Mouse (Mus musculus) embryonic facial prominence, embryonic 11.5 days (tissue): ENCODE results near the gene Tst. TPM values are rescaled to one million over a fixed set of nuclear protein-coding genes. Genes with fewer than 3 reads are reported as not detected.

Experiments used
- ATAC-seq: fragments of 200-750 bp; cut with Nextera tagmentation; replicated peaks from 2 replicates; pipeline ENCODE4 v1.8.0; 2017; ENCODE audit warnings: low read depth; ENCODE audit not compliant: insufficient number of reproducible peaks, low FRiP score, low TSS enrichment
- DNase-seq: peaks from one replicate; pipeline ENCODE4 v3.0.0-alpha.2; 2015; ENCODE audit warnings: low spot score
- H3K27ac ChIP-seq: fragments of 300-500 bp; sonication (generic); replicated peaks from 2 replicates; pipeline ENCODE4 v1.5.1; 2014; ENCODE audit warnings: mild to moderate bottlenecking, low read depth, low read length, control low read depth
- H3K27me3 ChIP-seq: fragments of 300-500 bp; sonication (generic); 2 replicates; pipeline ENCODE4 v1.6.1; 2014; ENCODE audit warnings: mild to moderate bottlenecking, low read length, moderate library complexity, mixed read lengths; ENCODE audit not compliant: control insufficient read depth, insufficient read depth
- H3K36me3 ChIP-seq: fragments of 300-500 bp; sonication (generic); replicated peaks from 2 replicates; pipeline ENCODE4 v1.6.1; 2014; ENCODE audit warnings: low read depth, mild to moderate bottlenecking, low read length, moderate library complexity, mixed read lengths; ENCODE audit not compliant: control insufficient read depth, insufficient read depth
- H3K4me1 ChIP-seq: fragments of 300-500 bp; sonication (generic); 2 replicates; pipeline ENCODE4 v1.6.1; 2014; ENCODE audit warnings: low read length, mixed read lengths; ENCODE audit not compliant: control insufficient read depth, insufficient read depth
- H3K4me2 ChIP-seq: fragments of 300-500 bp; sonication (generic); 2 replicates; pipeline ENCODE4 v1.6.1; 2014; ENCODE audit warnings: low read depth, mild to moderate bottlenecking, control low read depth, low read length, moderate library complexity
- H3K4me3 ChIP-seq: fragments of 300-500 bp; sonication (generic); 2 replicates; pipeline ENCODE4 v1.5.1; 2014; ENCODE audit warnings: low read depth, low read length, control low read depth
- H3K9ac ChIP-seq: fragments of 300-500 bp; sonication (generic); replicated peaks from 2 replicates; pipeline ENCODE4 v1.6.1; 2014; ENCODE audit warnings: mild to moderate bottlenecking, control low read depth, low read length
- H3K9me3 ChIP-seq: fragments of 300-500 bp; sonication (generic); replicated peaks from 2 replicates; pipeline ENCODE4 v1.6.1; 2016; ENCODE audit warnings: mild to moderate bottlenecking, low read length, inconsistent platforms, mixed read lengths; ENCODE audit not compliant: control insufficient read depth
- WGBS: fragments of 180-500 bp; shearing (Covaris S2); extraction: QIAGEN DNeasy Blood & Tissue Kit; methylation state at CpG from one replicate; pipeline ENCODE4 v1.1.7; 2014; 5-methylcytosine and 5-hydroxymethylcytosine counted together
- polyA plus RNA-seq: library from polyadenylated mRNA; unstranded; fragments of >200 nt; fragmentation: Nextera tagmentation; extraction: Ambion mirVana; gene quantifications from 2 replicates; pipeline ENCODE4 v1.2.1, GENCODE M21; 2014

Gene Tst
- polyA plus RNA-seq, 1 experiment from 2014 or later, result 9.7 TPM

DNA sequence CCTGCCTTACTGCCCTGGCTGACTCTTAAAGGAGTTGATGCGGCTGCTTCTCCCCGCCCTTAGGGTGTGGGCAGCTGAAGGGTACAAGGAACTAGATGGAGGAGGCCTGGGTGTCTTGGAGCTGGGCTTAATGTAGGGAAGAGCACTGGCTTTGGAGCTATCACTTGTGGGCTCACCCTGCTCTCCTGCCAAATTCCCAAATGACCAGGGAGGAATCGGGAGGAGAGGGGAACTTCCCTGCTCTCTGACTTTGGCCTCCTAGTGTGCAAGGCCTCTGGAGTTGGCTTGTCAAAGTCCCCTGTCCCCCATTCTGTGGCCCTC lies 23.4 kb upstream of the Tst start:
- ATAC-seq (no peak; the same call in 1 of the 2 replicates), DNase-seq (no peak)
- H3K9me3 ChIP-seq, result no peaks in the 10 kb centered on the region
- no peaks in the 10 kb centered on the region; the same call in 1 of the 2 replicates for H3K36me3 ChIP-seq
- H3K27ac ChIP-seq, result no peak overlapping the region
- 4% methylated on average over 3 of the region's 3 CpGs for WGBS
- peak overlapping the region; percentile 59 for H3K4me2 ChIP-seq
- H3K4me1 ChIP-seq, result 0 out of 2 replicates have a peak, but pooled peaks cover 3% of the 10 kb centered on the region
- H3K27me3 ChIP-seq, result no peaks in the 10 kb centered on the region
- peak overlapping the region; percentile 89 for H3K9ac ChIP-seq
- H3K4me3 ChIP-seq, result peak overlapping the region; percentile 75

DNA sequence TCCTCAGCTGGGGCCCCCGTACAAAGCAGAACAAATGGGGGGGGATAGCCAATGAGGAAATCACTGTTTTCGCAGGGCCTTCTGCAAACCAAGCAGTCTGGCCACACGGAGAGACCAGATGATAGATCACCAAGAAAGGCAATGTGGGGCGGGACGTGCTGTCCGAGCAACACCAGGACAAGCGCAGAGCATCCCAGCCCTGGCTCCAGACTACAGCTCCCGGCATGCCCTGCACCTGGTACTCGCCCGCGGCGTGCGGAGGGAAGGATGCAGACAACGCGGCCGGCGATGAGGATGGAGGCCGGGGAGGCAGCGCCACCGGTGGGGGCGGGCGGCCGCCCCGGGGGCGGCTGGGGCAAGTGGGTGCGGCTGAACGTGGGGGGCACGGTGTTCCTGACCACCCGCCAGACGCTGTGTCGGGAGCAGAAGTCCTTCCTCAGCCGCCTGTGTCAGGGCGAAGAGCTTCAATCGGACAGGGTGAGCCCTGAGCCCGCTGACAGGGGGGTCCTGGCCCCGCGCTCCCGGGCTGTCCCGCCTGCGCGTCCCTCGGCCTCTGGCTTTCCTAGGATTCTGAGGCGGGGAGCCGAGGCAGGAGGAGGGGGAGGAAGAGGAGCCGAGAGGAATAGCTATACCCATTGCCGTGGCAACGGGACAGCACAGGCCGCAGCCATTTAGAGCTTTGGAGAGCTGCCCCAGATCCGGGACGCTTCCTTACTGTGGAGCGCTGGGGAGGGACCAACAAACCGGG lies 22.9 kb upstream of the Tst start, which contains the start of gene Kctd17:
Gene Kctd17 (plus strand): TSS at position 174 of the 748 bp plus-strand sequence.
- H3K9ac ChIP-seq, result peak within 1 kb of the TSS; percentile 89
- no peak within 1 kb of the TSS for H3K27ac ChIP-seq
- peak within 1 kb of the TSS; percentile 59 for H3K4me2 ChIP-seq
- WGBS, result 2% methylated on average over 48 of the region's 52 CpGs
- H3K4me1 ChIP-seq, result 0 out of 2 replicates have a peak, but pooled peaks cover 3% of the 10 kb centered on the region
- no peaks in the 10 kb centered on the region for H3K9me3 ChIP-seq
- H3K36me3 ChIP-seq, result no peaks in the 10 kb centered on the region; the same call in 1 of the 2 replicates
- peak within 1 kb of the TSS; percentile 75 for H3K4me3 ChIP-seq
- no peaks in the 10 kb centered on the region for H3K27me3 ChIP-seq
- DNase-seq (peak; percentile 83), ATAC-seq (peak; percentile 80)

DNA sequence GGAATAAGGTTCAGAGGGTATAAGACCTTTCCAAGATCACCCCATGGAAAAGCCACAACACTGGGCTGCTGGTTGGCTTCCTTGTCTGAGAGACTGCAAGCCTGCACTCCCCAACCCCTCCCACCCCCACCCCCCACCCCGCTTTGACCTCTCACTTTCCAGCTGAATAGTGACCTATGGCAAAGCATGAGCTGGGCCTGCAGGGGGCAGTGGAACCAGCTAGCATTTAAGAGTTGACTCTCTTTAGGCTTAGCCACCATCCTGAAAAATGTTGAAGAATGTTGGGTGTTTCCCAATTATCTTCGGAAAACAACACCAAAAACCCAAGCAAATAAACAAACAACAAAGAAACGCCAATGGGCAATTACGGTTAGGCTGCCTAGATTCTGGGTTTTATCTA lies 19.5 kb upstream of the Tst start:
- Histone ChIP-seq H3K9me3 (no peaks in the 10 kb centered on the region), H3K27ac (no peak overlapping the region), H3K4me2 (no peak overlapping the region), H3K9ac (no peak overlapping the region), H3K36me3 (no peaks in the 10 kb centered on the region), H3K27me3 (no peaks in the 10 kb centered on the region), H3K4me1 (0 out of 2 replicates have a peak, but pooled peaks cover 3% of the 10 kb centered on the region), H3K4me3 (no peak overlapping the region)
- 54% methylated on average over 4 of the region's 4 CpGs for WGBS
- ATAC-seq, result no peak
- no peak for DNase-seq

DNA sequence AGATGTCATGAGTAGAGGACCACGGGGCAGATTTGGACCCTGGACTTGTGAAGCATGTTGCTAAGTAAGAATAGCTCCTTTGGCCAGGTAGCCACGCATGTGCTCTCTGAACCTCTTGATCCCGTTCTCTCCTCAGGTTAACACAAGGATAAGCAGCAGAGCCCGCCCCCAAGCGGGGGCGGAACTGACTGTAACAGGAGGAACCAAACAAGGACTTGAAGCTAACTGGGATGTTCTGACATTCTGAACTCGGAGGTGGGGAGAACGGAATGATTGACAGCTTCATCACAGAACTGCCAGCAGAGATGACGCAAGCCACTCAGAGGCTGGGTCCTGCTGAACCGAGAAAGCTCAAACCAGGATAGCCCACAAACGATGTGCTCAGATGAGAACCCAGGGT lies 18.8 kb upstream of the Tst start:
- Histone ChIP-seq H3K36me3 (no peaks in the 10 kb centered on the region), H3K27me3 (no peaks in the 10 kb centered on the region), H3K9ac (no peak overlapping the region), H3K27ac (no peak overlapping the region), H3K4me2 (no peak overlapping the region), H3K4me3 (no peak overlapping the region), H3K9me3 (no peaks in the 10 kb centered on the region), H3K4me1 (0 out of 2 replicates have a peak, but pooled peaks cover 3% of the 10 kb centered on the region)
- ATAC-seq (no peak), DNase-seq (no peak)
- 17% methylated on average over 11 of the region's 11 CpGs for WGBS

DNA sequence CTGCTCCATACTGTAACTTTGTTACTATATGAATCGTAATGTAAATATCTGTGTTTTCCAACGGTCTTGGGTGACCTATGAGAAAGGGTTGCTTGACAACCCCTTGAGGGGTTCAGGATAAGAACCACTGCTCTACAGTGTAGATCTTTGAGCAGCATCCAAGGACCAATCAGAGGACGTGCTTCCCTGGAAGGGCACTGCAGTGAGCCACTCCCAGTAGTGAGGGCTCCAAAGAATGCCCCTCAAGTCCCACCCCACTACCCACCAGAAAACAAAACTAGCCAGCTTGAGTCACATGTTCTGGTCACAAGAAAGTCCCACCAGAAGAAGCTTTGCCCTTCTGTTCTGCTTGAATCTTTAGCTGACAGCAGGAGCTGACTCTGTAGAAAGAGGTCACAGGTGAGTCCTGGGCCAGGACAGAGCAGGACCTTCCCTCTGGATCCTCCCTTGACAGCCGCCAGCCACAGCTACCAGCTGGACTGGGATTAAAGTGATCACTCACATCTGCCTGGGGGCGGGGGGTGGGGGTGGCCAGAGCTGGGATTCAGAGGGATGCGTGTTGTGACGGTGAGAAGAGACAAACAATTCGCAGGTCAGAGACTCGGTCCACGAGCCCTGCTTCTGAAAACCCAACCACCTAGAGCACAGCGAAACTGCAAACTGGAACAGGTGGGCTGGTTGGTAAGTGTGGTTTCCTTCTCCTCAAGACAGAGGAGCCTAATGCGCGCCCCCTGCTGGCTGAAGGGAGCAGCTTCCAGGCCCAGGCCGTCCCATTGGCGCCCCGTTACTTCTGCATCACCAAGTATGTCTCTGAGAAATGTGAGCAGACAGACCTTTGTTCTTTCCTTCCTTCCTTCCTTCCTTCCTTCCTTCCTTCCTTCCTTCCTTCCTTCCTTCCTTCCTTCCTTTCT lies 16.6 kb upstream of the Tst start:
- H3K27me3 ChIP-seq, result no peaks in the 10 kb centered on the region
- H3K9ac ChIP-seq, result no peak overlapping the region
- no peak overlapping the region for H3K27ac ChIP-seq
- H3K4me3 ChIP-seq, result no peak overlapping the region
- 15% methylated on average over 16 of the region's 16 CpGs for WGBS
- ATAC-seq (no peak), DNase-seq (peak; percentile 88)
- no peaks in the 10 kb centered on the region for H3K36me3 ChIP-seq
- H3K4me1 ChIP-seq, result no peaks in the 10 kb centered on the region
- no peak overlapping the region for H3K4me2 ChIP-seq
- H3K9me3 ChIP-seq, result no peaks in the 10 kb centered on the region

DNA sequence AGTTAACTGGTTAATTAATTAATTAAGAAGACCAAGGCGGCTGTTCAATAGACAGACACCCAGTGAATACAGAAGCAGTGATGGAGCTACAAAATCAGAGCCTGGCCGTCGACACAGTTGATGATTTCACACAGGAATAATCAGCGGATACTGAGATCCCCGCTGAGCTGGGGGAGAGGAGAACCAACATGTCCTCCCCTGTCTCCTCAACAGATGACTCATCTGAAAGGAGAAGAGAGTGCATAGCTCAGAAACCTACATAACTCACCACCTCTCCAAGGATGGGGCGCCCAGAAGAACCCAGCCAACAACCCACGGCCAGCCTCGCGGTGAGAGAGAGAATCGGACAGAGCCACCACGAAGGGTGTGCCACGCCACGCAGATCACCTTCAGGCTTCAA lies 14.7 kb upstream of the Tst start:
- H3K27ac ChIP-seq, result no peak overlapping the region
- H3K27me3 ChIP-seq, result no peaks in the 10 kb centered on the region
- no peak overlapping the region for H3K9ac ChIP-seq
- 88% methylated on average over 13 of the region's 13 CpGs for WGBS
- no peaks in the 10 kb centered on the region for H3K9me3 ChIP-seq
- DNase-seq (no peak), ATAC-seq (no peak)
- H3K36me3 ChIP-seq, result no peaks in the 10 kb centered on the region
- no peak overlapping the region for H3K4me3 ChIP-seq
- H3K4me2 ChIP-seq, result no peak overlapping the region
- no peaks in the 10 kb centered on the region; the same call in 1 of the 2 replicates for H3K4me1 ChIP-seq

DNA sequence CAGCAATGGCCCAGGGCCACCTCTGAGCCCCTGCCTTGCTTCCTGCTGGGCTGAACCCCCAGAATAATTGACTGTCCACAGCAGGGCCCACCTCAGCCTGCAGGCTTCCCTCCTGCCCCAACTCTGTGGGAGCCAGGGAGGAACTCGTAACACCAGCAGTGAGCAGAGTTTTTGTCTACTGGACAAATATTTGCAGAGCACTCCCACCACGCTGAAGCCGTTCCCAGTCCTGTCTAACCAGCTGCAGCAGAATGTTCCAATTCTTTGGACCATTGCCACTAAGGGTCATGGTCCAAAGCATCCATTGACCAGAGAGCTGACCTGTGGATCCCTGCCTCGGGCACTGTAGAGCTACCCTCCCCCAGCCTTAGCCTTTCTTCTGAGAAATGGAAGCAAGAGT lies 11.2 kb upstream of the Tst start:
- no peak for DNase-seq
- no peaks in the 10 kb centered on the region for H3K36me3 ChIP-seq
- no peak overlapping the region for H3K9ac ChIP-seq
- 10% methylated on average over 4 of the region's 4 CpGs for WGBS
- H3K27me3 ChIP-seq, result no peaks in the 10 kb centered on the region
- H3K27ac ChIP-seq, result no peak overlapping the region
- no peaks in the 10 kb centered on the region for H3K9me3 ChIP-seq
- no peaks in the 10 kb centered on the region; the same call in 1 of the 2 replicates for H3K4me1 ChIP-seq
- H3K4me2 ChIP-seq, result no peak overlapping the region
- no peak overlapping the region for H3K4me3 ChIP-seq
- no peak for ATAC-seq

DNA sequence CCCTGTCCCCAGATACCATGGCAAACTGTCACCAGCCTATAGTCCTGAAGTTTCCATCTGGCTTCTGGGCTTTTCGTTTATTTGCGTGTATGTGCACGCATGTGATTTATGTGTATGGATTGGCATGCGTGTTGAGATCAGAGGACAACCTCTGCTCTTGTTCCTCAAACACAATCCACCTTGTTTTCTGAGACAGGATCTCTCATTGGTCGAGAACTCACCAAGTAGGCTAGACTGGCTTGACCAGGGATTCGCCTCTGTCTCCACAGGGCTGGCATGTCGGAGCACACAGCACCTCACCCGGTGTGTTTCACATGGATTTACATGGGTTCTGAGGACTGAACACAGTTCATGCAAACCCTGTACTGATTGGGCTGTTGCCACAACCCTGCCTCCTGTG lies 8.4 kb upstream of the Tst start:
- no peaks in the 10 kb centered on the region for H3K36me3 ChIP-seq
- H3K27ac ChIP-seq, result no peak overlapping the region
- no peaks in the 10 kb centered on the region for H3K9me3 ChIP-seq
- no peak overlapping the region for H3K4me3 ChIP-seq
- no peak for ATAC-seq
- peaks cover 19% of the 10 kb centered on the region for H3K27me3 ChIP-seq
- H3K4me2 ChIP-seq, result no peak overlapping the region
- H3K4me1 ChIP-seq, result peaks cover 3% of the 10 kb centered on the region
- 87% methylated on average over 8 of the region's 8 CpGs for WGBS
- H3K9ac ChIP-seq, result no peak overlapping the region
- DNase-seq, result no peak
